Mouse (Mus musculus): ENCODE data around the gene Oser1.

The Oser1 gene

GRCm38 (mm10) chr2:163358662-163359061, 65.8 kb downstream of the Oser1 start:
- DNase-seq (ENCODE audit: low read depth, low spot score): no peak

DNA sequence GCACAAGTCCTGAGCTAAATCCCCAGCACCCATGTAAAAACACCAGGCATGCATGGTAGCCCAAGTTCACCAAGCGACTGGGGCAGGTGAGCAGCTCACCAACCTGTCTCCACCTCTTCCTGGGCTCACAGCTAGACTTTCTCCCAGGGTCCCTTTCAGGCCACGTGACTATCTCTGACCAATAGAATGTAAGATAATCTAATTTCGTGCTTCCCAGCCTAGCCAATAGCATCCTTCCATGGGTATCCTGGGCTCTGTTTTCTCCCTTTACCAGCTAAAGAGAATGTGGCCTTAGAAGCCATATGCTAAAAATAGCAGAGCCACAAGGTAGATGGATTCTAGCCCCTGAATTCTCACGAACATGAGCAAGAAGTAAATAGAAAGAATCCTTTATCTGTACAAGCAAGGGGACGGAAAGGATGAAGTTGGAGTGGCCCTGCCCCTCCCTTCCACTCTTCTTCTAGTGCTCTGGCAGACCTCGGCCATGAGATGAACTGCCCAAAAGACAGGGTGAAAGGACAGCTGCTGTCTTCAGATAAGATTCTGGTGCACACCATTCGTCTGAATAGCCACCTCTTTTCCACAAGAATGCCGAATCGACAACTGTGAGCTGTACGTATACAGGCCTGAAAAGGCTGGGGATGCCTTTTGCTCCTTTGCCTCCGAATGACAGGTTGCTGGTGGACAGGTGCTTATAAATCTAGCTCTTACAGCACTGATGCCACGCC, 68.2 kb downstream of the Oser1 start:
- peak; percentile 26 for DNase-seq (ENCODE audit: low read depth, low spot score)
